Mouse (Mus musculus) bone marrow, adult 2 months (tissue): ENCODE results near the gene Gm17949.

Source experiments
- CTCF ChIP-seq: fragments of 200-500 bp; IDR thresholded peaks from 2 replicates; pipeline ENCODE4 v1.5.1; 2011; ENCODE audit warnings: low read length, control low read depth; ENCODE audit not compliant: control insufficient read depth, insufficient read depth
- POLR2A ChIP-seq: fragments of 200-500 bp; IDR thresholded peaks from 2 replicates; pipeline ENCODE4 v1.6.1; 2011; ENCODE audit warnings: low read depth, mild to moderate bottlenecking, control low read depth, low read length, borderline replicate concordance; ENCODE audit not compliant: control insufficient read depth

GRCm38 (mm10) chr17:57010911-57011235 lies 396 bp upstream of the Gm17949 start:
- TF ChIP-seq CTCF (no peak), POLR2A (no peak)
